Mouse (Mus musculus) ES-Bruce4 (cell line): Measurements from ENCODE around the gene Cacna2d3. TPM values are rescaled to one million over a fixed set of nuclear protein-coding genes. Genes with fewer than 3 reads are reported as not detected.

Experiments
- H3K27ac ChIP-seq: 2 replicates; pipeline ENCODE4 v1.5.1; 2012; ENCODE audit warnings: low read length, inconsistent platforms; ENCODE audit not compliant: insufficient read depth
- H3K27me3 ChIP-seq: 2 replicates; pipeline ENCODE4 v1.6.1; 2012; ENCODE audit warnings: mild to moderate bottlenecking, low read length, inconsistent platforms; ENCODE audit not compliant: control insufficient read depth, poor library complexity, insufficient read depth, severe bottlenecking
- H3K36me3 ChIP-seq: 2 replicates; pipeline ENCODE4 v1.6.1; 2012; ENCODE audit warnings: inconsistent platforms, mild to moderate bottlenecking, low read length, moderate library complexity; ENCODE audit not compliant: control insufficient read depth, poor library complexity, insufficient read depth, severe bottlenecking
- H3K4me1 ChIP-seq: one replicate; pipeline ENCODE4 v1.8.1; 2011; ENCODE audit warnings: low read length; ENCODE audit not compliant: control insufficient read depth, insufficient read depth
- H3K4me3 ChIP-seq: 2 replicates; pipeline ENCODE4 v1.5.1; 2011; ENCODE audit warnings: low read depth, mild to moderate bottlenecking, low read length
- H3K9ac ChIP-seq: 2 replicates; pipeline ENCODE4 v1.6.1; 2012; ENCODE audit warnings: low read depth, mild to moderate bottlenecking, inconsistent platforms; ENCODE audit not compliant: poor library complexity, severe bottlenecking
- H3K9me3 ChIP-seq: replicated peaks from 2 replicates; pipeline ENCODE4 v1.6.1; 2012; ENCODE audit warnings: mild to moderate bottlenecking, low read length, inconsistent platforms; ENCODE audit not compliant: control insufficient read depth, poor library complexity, insufficient read depth, severe bottlenecking
- CTCF ChIP-seq: IDR thresholded peaks from one replicate; pipeline ENCODE4 v1.8.1; 2011; ENCODE audit warnings: low read depth, low read length
- EP300 ChIP-seq: IDR thresholded peaks from 2 replicates; pipeline ENCODE4 v1.6.1; 2011; ENCODE audit warnings: low read depth, low read length; ENCODE audit not compliant: insufficient read depth
- POLR2A ChIP-seq: IDR thresholded peaks from one replicate; pipeline ENCODE4 v1.8.1; 2011; ENCODE audit warnings: low read length; ENCODE audit not compliant: insufficient read depth
- polyA plus RNA-seq: library from polyadenylated mRNA; stranded (reverse); fragments of >200 nt; gene quantifications from 2 replicates; pipeline ENCODE4 v1.2.4, GENCODE M21; 2011; ENCODE audit warnings: low read depth; ENCODE audit not compliant: missing spikeins, insufficient read depth, insufficient read length

The Cacna2d3 gene
- polyA plus RNA-seq, 1 experiment = not detected

- Histone ChIP-seq H3K4me3 (no peak overlapping the region), H3K9me3 (no peaks in the 10 kb centered on the region), H3K9ac (no peak overlapping the region), H3K36me3 (no peaks in the 10 kb centered on the region), H3K27me3 (no peaks in the 10 kb centered on the region), H3K27ac (no peak overlapping the region), H3K4me1 (no peaks in the 10 kb centered on the region)
- TF ChIP-seq POLR2A = no peak
- TF ChIP-seq EP300 = no peak
- no peak for TF ChIP-seq CTCF
Observed at GRCm38 (mm10) chr14:29183730-29184129, 537.9 kb downstream of the Cacna2d3 start.

- no peak overlapping the region for H3K4me3 ChIP-seq
- H3K9ac ChIP-seq = no peak overlapping the region
- H3K9me3 ChIP-seq = no peaks in the 10 kb centered on the region
- TF ChIP-seq EP300 (no peak), POLR2A (no peak), CTCF (no peak)
- H3K27ac ChIP-seq = no peak overlapping the region
- no peaks in the 10 kb centered on the region for H3K36me3 ChIP-seq
- no peaks in the 10 kb centered on the region for H3K4me1 ChIP-seq
- no peaks in the 10 kb centered on the region for H3K27me3 ChIP-seq
Observed at GRCm38 (mm10) chr14:29179397-29179888, 542.2 kb downstream of the Cacna2d3 start.

GRCm38 (mm10) chr14:29178695-29179396 is 542.8 kb downstream of the Cacna2d3 start:
- Histone ChIP-seq H3K36me3 (no peaks in the 10 kb centered on the region), H3K27ac (no peak overlapping the region), H3K4me3 (no peak overlapping the region), H3K4me1 (no peaks in the 10 kb centered on the region), H3K9me3 (no peaks in the 10 kb centered on the region), H3K27me3 (no peaks in the 10 kb centered on the region), H3K9ac (no peak overlapping the region)
- TF ChIP-seq CTCF = no peak
- TF ChIP-seq EP300 = no peak
- no peak for TF ChIP-seq POLR2A

- H3K9me3 ChIP-seq = no peaks in the 10 kb centered on the region
- H3K9ac ChIP-seq = no peak overlapping the region
- H3K27ac ChIP-seq = no peak overlapping the region
- no peaks in the 10 kb centered on the region for H3K4me1 ChIP-seq
- TF ChIP-seq CTCF = no peak
- TF ChIP-seq POLR2A = no peak
- H3K4me3 ChIP-seq = no peak overlapping the region
- no peaks in the 10 kb centered on the region for H3K27me3 ChIP-seq
- no peaks in the 10 kb centered on the region for H3K36me3 ChIP-seq
Observed at GRCm38 (mm10) chr14:29174762-29175161, 546.9 kb downstream of the Cacna2d3 start.

GRCm38 (mm10) chr14:29172207-29172606 is 549.5 kb downstream of the Cacna2d3 start:
- no peaks in the 10 kb centered on the region for H3K4me1 ChIP-seq
- no peaks in the 10 kb centered on the region for H3K27me3 ChIP-seq
- no peak overlapping the region for H3K4me3 ChIP-seq
- H3K9ac ChIP-seq = no peak overlapping the region
- no peak for TF ChIP-seq CTCF
- no peak for TF ChIP-seq EP300
- no peak for TF ChIP-seq POLR2A
- H3K9me3 ChIP-seq = no peaks in the 10 kb centered on the region
- no peak overlapping the region for H3K27ac ChIP-seq
- H3K36me3 ChIP-seq = no peaks in the 10 kb centered on the region

- no peaks in the 10 kb centered on the region for H3K36me3 ChIP-seq
- H3K27ac ChIP-seq = no peak overlapping the region
- H3K27me3 ChIP-seq = no peaks in the 10 kb centered on the region
- no peak overlapping the region for H3K9ac ChIP-seq
- no peak for TF ChIP-seq POLR2A
- TF ChIP-seq EP300 = no peak
- no peak for TF ChIP-seq CTCF
- H3K4me1 ChIP-seq = no peaks in the 10 kb centered on the region
- no peak overlapping the region for H3K4me3 ChIP-seq
- H3K9me3 ChIP-seq = no peaks in the 10 kb centered on the region
Observed at GRCm38 (mm10) chr14:29164653-29165030, 557.0 kb downstream of the Cacna2d3 start.
